Mouse (Mus musculus): Measurements from ENCODE around the gene Chchd5. TPM values are rescaled to one million over a fixed set of nuclear protein-coding genes. Genes with fewer than 3 reads are reported as not detected.

The Chchd5 gene
- polyA plus RNA-seq, 1 experiment from 2014 or later, result 13.0 TPM

DNA sequence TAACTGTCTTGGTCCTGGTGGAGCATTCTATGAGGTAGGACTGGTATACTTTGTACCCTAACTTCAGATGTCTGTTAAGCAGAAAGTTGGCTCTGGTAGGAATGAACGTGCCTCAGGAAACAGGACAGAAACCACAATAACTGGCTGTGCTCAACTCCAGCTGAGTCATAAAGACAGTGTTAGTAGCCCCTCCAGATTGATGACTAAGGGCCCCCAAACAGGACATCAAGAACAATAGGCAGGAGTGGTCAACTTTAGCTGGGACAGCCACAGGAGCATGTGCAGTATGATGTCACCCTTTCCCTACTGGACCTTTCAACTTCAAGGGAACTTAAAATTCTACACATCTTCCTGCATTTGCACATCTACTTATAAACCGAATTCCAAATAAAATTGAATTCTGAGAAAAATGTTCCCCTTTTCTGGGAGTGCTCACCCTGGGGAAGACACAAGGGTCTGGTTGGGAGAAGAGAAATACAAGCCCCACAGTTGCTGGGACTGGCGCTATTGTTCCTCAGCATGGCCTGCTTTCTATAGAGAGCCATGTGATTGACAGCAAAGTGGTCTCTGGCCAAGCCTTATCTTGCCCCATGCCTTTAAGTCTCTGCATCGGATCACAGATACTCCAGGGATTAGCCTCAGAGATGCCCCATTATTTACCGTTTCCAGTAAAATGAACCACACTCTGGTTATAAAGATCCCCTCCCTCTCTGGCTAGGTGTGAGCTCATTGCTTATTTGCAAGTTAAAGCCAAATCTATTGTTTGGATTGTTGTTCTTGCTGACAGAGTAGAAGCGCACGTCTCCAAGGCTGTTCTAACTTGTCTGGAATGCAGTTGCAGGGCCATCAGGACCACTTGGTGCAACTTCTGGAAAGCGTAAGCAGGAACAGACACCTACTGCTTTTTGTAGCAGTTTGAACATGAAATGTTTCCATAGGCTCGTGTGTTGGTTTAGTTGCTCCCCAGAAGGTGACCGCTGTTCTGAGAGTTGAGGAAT lies 37.3 kb downstream of the Chchd5 start:
- no peaks in the 10 kb centered on the region for H3K27me3 ChIP-seq (ENCODE audit: insufficient read depth, low read length)
- no peak overlapping the region for H3K4me3 ChIP-seq (ENCODE audit: low read depth, low read length)
- no peaks in the 10 kb centered on the region for H3K9me3 ChIP-seq (ENCODE audit: low read length)
- ATAC-seq (no peak), DNase-seq (no peak)
- no peaks in the 10 kb centered on the region for H3K4me1 ChIP-seq (ENCODE audit: insufficient read depth)
- TF ChIP-seq CTCF (IDR thresholded peaks at IDR 0.05; ENCODE audit: low read depth), result no peak
- TF ChIP-seq EP300 (IDR thresholded peaks at IDR 0.05; ENCODE audit: low read depth), result no peak
- no peak overlapping the region for H3K4me2 ChIP-seq (ENCODE audit: low read depth, low read length)
- no peak overlapping the region for H3K9ac ChIP-seq (replicated peaks)
- no peaks in the 10 kb centered on the region for H3K36me3 ChIP-seq (replicated peaks; ENCODE audit: insufficient read depth, low read length)
- no peak overlapping the region for H3K27ac ChIP-seq (ENCODE audit: low read depth)
- 54% methylated on average over 10 of the region's 10 CpGs for WGBS (ENCODE audit: insufficient replicate concordance)

- H3K27ac ChIP-seq (ENCODE audit: low read depth), result no peak overlapping the region
- peaks cover 9% of the 10 kb centered on the region; the same call in 1 of the 2 replicates for H3K4me1 ChIP-seq (ENCODE audit: insufficient read depth)
- TF ChIP-seq CTCF (IDR thresholded peaks at IDR 0.05; ENCODE audit: low read depth) (no peak), EP300 (IDR thresholded peaks at IDR 0.05; ENCODE audit: low read depth) (no peak)
- H3K9ac ChIP-seq (replicated peaks), result no peak overlapping the region
- no peaks in the 10 kb centered on the region for H3K36me3 ChIP-seq (replicated peaks; ENCODE audit: insufficient read depth, low read length)
- WGBS (ENCODE audit: insufficient replicate concordance), result 59% methylated on average over 10 of the region's 10 CpGs
- no peak for ATAC-seq
- H3K4me2 ChIP-seq (ENCODE audit: low read depth, low read length), result no peak overlapping the region
- H3K27me3 ChIP-seq (ENCODE audit: insufficient read depth, low read length), result no peaks in the 10 kb centered on the region
- no peak overlapping the region for H3K4me3 ChIP-seq (ENCODE audit: low read depth, low read length)
- DNase-seq, result no peak
- H3K9me3 ChIP-seq (ENCODE audit: low read length), result no peaks in the 10 kb centered on the region
These were observed 43.9 kb downstream of the Chchd5 start for GRCm38 (mm10) chr2:129173386-129173785.

GRCm38 (mm10) chr2:129174474-129174873 lies 45.0 kb downstream of the Chchd5 start:
- Histone ChIP-seq H3K4me1 (ENCODE audit: insufficient read depth) (peaks cover 9% of the 10 kb centered on the region; the same call in 1 of the 2 replicates), H3K27ac (ENCODE audit: low read depth) (no peak overlapping the region), H3K27me3 (ENCODE audit: insufficient read depth, low read length) (no peaks in the 10 kb centered on the region), H3K4me3 (ENCODE audit: low read depth, low read length) (no peak overlapping the region), H3K4me2 (ENCODE audit: low read depth, low read length) (no peak overlapping the region), H3K9me3 (ENCODE audit: low read length) (no peaks in the 10 kb centered on the region), H3K36me3 (replicated peaks; ENCODE audit: insufficient read depth, low read length) (no peaks in the 10 kb centered on the region), H3K9ac (replicated peaks) (no peak overlapping the region)
- 31% methylated on average over 7 of the region's 7 CpGs for WGBS (ENCODE audit: insufficient replicate concordance)
- ATAC-seq, result peak; percentile 62
- no peak for TF ChIP-seq EP300 (IDR thresholded peaks at IDR 0.05; ENCODE audit: low read depth)
- peak; percentile 91 for TF ChIP-seq CTCF (IDR thresholded peaks at IDR 0.05; ENCODE audit: low read depth)
- peak; percentile 64 for DNase-seq

DNA sequence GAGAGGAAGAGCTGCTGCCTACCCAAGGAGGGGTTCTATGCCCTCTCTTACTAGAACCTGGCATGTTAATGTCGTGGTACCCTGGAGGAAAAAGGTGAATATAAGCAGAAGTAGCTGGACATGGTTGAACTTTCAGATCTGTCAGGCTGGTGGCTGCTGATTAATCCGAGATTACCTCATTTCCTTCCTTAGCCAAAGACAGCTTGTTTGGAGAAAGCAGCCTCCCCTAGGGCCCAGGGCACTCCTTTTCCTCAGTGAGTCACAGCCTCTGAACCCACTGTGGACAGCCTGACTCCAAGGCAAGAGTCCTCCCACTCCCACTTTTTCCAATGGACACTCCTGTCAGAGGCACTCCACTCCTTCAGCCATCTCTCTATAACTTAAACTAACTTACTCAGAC lies 46.1 kb downstream of the Chchd5 start:
- H3K27me3 ChIP-seq (ENCODE audit: insufficient read depth, low read length), result no peaks in the 10 kb centered on the region
- TF ChIP-seq CTCF (IDR thresholded peaks at IDR 0.05; ENCODE audit: low read depth) (no peak), EP300 (IDR thresholded peaks at IDR 0.05; ENCODE audit: low read depth) (no peak)
- ATAC-seq (no peak), DNase-seq (no peak)
- H3K27ac ChIP-seq (ENCODE audit: low read depth), result no peak overlapping the region
- no peak overlapping the region for H3K4me3 ChIP-seq (ENCODE audit: low read depth, low read length)
- no peaks in the 10 kb centered on the region for H3K9me3 ChIP-seq (ENCODE audit: low read length)
- no peaks in the 10 kb centered on the region for H3K36me3 ChIP-seq (replicated peaks; ENCODE audit: insufficient read depth, low read length)
- H3K4me2 ChIP-seq (ENCODE audit: low read depth, low read length), result 0 out of 2 replicates have a peak overlapping the region, but pooled peaks have one; percentile 2
- peaks cover 9% of the 10 kb centered on the region; the same call in 1 of the 2 replicates for H3K4me1 ChIP-seq (ENCODE audit: insufficient read depth)
- WGBS (ENCODE audit: insufficient replicate concordance), result 23% methylated on average over 2 of the region's 2 CpGs
- H3K9ac ChIP-seq (replicated peaks), result no peak overlapping the region

DNA sequence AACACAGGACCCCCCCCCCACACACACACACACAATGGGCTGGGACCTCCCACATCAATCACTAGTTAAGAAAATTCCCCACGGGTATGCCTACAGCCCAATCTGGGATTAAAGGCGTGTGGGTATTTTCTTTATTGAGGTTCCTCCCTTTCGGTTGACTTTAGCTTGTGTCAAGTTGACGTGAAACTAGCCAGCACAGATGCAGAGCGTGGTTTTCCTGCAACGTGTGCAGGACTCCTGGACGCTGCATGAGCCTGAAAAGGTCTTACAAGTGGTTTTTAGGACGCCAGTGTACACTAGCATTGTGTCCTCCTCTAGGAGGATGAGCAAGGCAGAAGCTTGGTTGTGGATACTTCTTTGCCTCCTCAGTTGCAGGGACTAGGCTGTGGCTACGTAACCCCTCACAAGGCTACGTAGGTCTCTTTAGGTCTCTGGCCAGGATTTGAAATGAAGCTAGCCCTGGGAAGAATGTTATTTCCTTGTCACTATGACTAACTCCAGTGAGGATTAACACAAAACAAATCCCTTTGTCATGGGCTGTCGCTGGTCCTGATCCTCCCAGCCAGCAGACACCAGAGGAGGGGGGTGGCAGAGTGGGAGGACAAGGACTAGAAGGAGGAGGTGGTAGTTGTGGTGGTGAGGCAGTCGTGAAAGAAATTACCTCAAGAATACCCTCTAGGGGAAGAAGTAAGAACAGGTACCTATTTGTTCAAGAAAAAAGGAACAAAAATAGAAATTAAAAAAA lies 47.3 kb downstream of the Chchd5 start:
- H3K27me3 ChIP-seq (ENCODE audit: insufficient read depth, low read length), result no peaks in the 10 kb centered on the region
- no peak for DNase-seq
- no peak overlapping the region for H3K4me3 ChIP-seq (ENCODE audit: low read depth, low read length)
- 69% methylated on average over 12 of the region's 12 CpGs for WGBS (ENCODE audit: insufficient replicate concordance)
- TF ChIP-seq CTCF (IDR thresholded peaks at IDR 0.05; ENCODE audit: low read depth) (no peak), EP300 (IDR thresholded peaks at IDR 0.05; ENCODE audit: low read depth) (no peak)
- H3K4me2 ChIP-seq (ENCODE audit: low read depth, low read length), result no peak overlapping the region
- H3K36me3 ChIP-seq (replicated peaks; ENCODE audit: insufficient read depth, low read length), result no peaks in the 10 kb centered on the region
- H3K9me3 ChIP-seq (ENCODE audit: low read length), result no peaks in the 10 kb centered on the region
- ATAC-seq, result no peak
- no peak overlapping the region for H3K9ac ChIP-seq (replicated peaks)
- peaks cover 9% of the 10 kb centered on the region; the same call in 1 of the 2 replicates for H3K4me1 ChIP-seq (ENCODE audit: insufficient read depth)
- H3K27ac ChIP-seq (ENCODE audit: low read depth), result no peak overlapping the region

GRCm38 (mm10) chr2:129177661-129178060 lies 48.2 kb downstream of the Chchd5 start:
- Histone ChIP-seq H3K27me3 (ENCODE audit: insufficient read depth, low read length) (no peaks in the 10 kb centered on the region), H3K4me2 (ENCODE audit: low read depth, low read length) (no peak overlapping the region), H3K27ac (ENCODE audit: low read depth) (no peak overlapping the region), H3K9me3 (ENCODE audit: low read length) (no peaks in the 10 kb centered on the region), H3K9ac (replicated peaks) (no peak overlapping the region), H3K4me1 (ENCODE audit: insufficient read depth) (peaks cover 9% of the 10 kb centered on the region; the same call in 1 of the 2 replicates), H3K4me3 (ENCODE audit: low read depth, low read length) (no peak overlapping the region), H3K36me3 (replicated peaks; ENCODE audit: insufficient read depth, low read length) (no peaks in the 10 kb centered on the region)
- ATAC-seq, result no peak
- no peak for DNase-seq
- TF ChIP-seq EP300 (IDR thresholded peaks at IDR 0.05; ENCODE audit: low read depth) (no peak), CTCF (IDR thresholded peaks at IDR 0.05; ENCODE audit: low read depth) (no peak)
- WGBS (ENCODE audit: insufficient replicate concordance), result 70% methylated on average over 3 of the region's 3 CpGs

Data from liver, postnatal 0 days (tissue).